ENCODE assay signal across 11 mouse cellular contexts in the genomic region with DNA sequence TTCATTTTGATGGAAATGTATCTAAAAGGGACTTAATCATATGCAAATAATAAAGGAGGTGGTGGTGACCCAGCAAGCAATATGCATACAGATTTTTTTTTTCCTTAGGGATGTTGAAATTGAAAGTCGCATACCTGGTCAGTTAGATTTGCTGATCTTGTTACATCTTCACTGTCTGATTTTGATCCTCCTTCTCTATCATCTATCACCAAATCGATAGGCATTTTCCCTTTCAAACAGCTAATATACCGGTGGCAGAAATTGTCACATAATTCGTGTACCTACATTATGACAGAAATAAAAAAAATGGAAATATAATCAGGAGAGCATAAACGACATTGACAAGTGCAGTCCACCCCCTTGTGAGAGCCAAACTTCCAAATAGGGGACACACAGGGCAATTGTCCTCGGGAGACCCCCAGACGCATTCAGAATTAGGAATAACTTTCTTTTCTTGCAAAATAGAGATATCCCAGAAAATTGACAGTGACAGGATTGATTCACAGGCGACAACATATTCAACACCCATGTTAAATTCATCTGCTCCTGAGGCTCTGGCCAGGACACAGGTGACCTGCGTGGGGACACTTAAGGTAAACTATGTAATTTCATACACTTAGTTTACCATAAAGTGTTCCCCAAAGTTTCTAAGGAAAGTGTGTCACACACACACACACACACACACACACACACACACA. TPM values are rescaled to one million over a fixed set of nuclear protein-coding genes. Genes with fewer than 3 reads are reported as not detected.
A peak's percentile ranks its signal among the peaks of the same experiment; 100 is the strongest.
DNase-seq lines count a peak whose midpoint lies in the region; ATAC-seq and TF ChIP-seq lines count a peak whose summit lies in the region.
"Had no signal": no experiment of that assay in that cellular context is flagged by ENCODE, and none has a peak within 500 bp of the region (broad histone marks: within the 10 kb centered on the region; RNA-seq: fewer than 3 reads in every experiment).

No protein-coding gene starts in this region.

- H3K4me3 ChIP-seq in heart, embryonic 14.5 days (ENCODE audit: control insufficient read depth in 1 of 2, insufficient read depth in 1 of 2, low read depth in 1 of 2, low read length in 2 of 2) = peak overlapping the region in 1 of 2 experiments; percentile 36; a peak in 1 of 4 replicates
- peak overlapping the region; percentile 0; the same call in 1 of the 2 replicates for H3K4me3 ChIP-seq in heart, embryonic 16.5 days (ENCODE audit: low read length)
- 0 out of 2 replicates have a peak overlapping the region, but pooled peaks have one; percentile 12 for H3K4me3 ChIP-seq in midbrain, embryonic 12.5 days
- no peak overlapping the region for H3K4me3 ChIP-seq in layer of hippocampus, adult 2 months

- H3K27me3 ChIP-seq in heart, embryonic 14.5 days (ENCODE audit: control insufficient read depth, insufficient read depth, low read length) = no peaks in the 10 kb centered on the region
- H3K27me3 ChIP-seq in heart, embryonic 16.5 days (ENCODE audit: control insufficient read depth, insufficient read depth, low read length) = no peaks in the 10 kb centered on the region
- H3K27me3 ChIP-seq in midbrain, embryonic 12.5 days = peaks cover 46% of the 10 kb centered on the region

- peak overlapping the region; percentile 99 for H3K9ac ChIP-seq in heart, embryonic 14.5 days (ENCODE audit: low read length)
- peak overlapping the region; percentile 73 for H3K9ac ChIP-seq in heart, embryonic 16.5 days (ENCODE audit: low read length)
- H3K9ac ChIP-seq in midbrain, embryonic 12.5 days (replicated peaks) = no peak overlapping the region
- H3K9ac ChIP-seq: liver, embryonic 14.5 days had no signal

- peak overlapping the region; percentile 96 for H3K4me2 ChIP-seq in heart, embryonic 14.5 days (ENCODE audit: low read length)
- H3K4me2 ChIP-seq in heart, embryonic 16.5 days (ENCODE audit: low read depth, low read length) = peak overlapping the region; percentile 89
- H3K4me2 ChIP-seq in midbrain, embryonic 12.5 days (replicated peaks) = peak overlapping the region; percentile 47; the same call in 1 of the 2 replicates

- no peaks in the 10 kb centered on the region for H3K9me3 ChIP-seq in heart, embryonic 14.5 days (ENCODE audit: control insufficient read depth, low read length)
- no peaks in the 10 kb centered on the region for H3K9me3 ChIP-seq in heart, embryonic 16.5 days (replicated peaks; ENCODE audit: control insufficient read depth, low read length)
- no peaks in the 10 kb centered on the region for H3K9me3 ChIP-seq in midbrain, embryonic 12.5 days

- WGBS in heart, embryonic 14.5 days = 34% methylated on average over 9 of the region's 9 CpGs
- WGBS in heart, embryonic 16.5 days = 45% methylated on average over 9 of the region's 9 CpGs
- 18% methylated on average over 9 of the region's 9 CpGs for WGBS in midbrain, embryonic 12.5 days

- TF ChIP-seq CTCF in layer of hippocampus, adult 2 months (conservative IDR thresholded peaks at IDR 0.05) = no peak

- ATAC-seq in heart, embryonic 14.5 days (ENCODE audit: insufficient number of reproducible peaks, insufficient read depth, low FRiP score, low read depth) = no peak
- no peak for ATAC-seq in heart, embryonic 16.5 days (replicated peaks; ENCODE audit: extremely low read depth, insufficient read depth, low FRiP score)
- no peak for ATAC-seq in midbrain, embryonic 12.5 days (ENCODE audit: low FRiP score, low read depth)
- no peak for ATAC-seq in cerebellum, adult (ENCODE audit: insufficient number of reproducible peaks, low FRiP score, low TSS enrichment)

- peaks cover 50% of the 10 kb centered on the region for H3K36me3 ChIP-seq in heart, embryonic 14.5 days (ENCODE audit: control insufficient read depth, insufficient read depth, low read length)
- H3K36me3 ChIP-seq in heart, embryonic 16.5 days (ENCODE audit: control insufficient read depth, insufficient read depth) = peaks cover 4% of the 10 kb centered on the region; the same call in 1 of the 2 replicates
- H3K36me3 ChIP-seq in midbrain, embryonic 12.5 days = no peaks in the 10 kb centered on the region

- peak overlapping the region in 1 of 2 experiments; percentile 93; a peak in 2 of 4 replicates for H3K27ac ChIP-seq in heart, embryonic 14.5 days (replicated peaks in 1 of 2; ENCODE audit: control insufficient read depth in 1 of 2, insufficient read depth in 1 of 2, low read depth in 2 of 2, low read length in 2 of 2)
- peak overlapping the region; percentile 87 for H3K27ac ChIP-seq in heart, embryonic 16.5 days (ENCODE audit: low read length)
- no peak overlapping the region for H3K27ac ChIP-seq in midbrain, embryonic 12.5 days (replicated peaks)
- H3K27ac ChIP-seq in layer of hippocampus, adult 2 months = no peak overlapping the region
- H3K27ac ChIP-seq: liver, embryonic 14.5 days had no signal

- DNase-seq in heart, postnatal 4 days = no peak
- peak; percentile 46 for DNase-seq in NIH3T3 (ENCODE audit: low read depth)
- no peak for DNase-seq in gastrocnemius, postnatal 4 days (ENCODE audit: low spot score in 2 of 2)
- DNase-seq in layer of hippocampus, adult 2 months (ENCODE audit: low spot score in 2 of 2) = no peak
- DNase-seq: cerebellum, adult 18-20 months; layer of hippocampus, postnatal 36 days had no signal

- peaks cover 30 to 54% of the 10 kb centered on the region in 2 experiments for H3K4me1 ChIP-seq in heart, embryonic 14.5 days (ENCODE audit: control insufficient read depth in 2 of 2, insufficient read depth in 2 of 2, low read length in 2 of 2)
- peaks cover 38% of the 10 kb centered on the region for H3K4me1 ChIP-seq in heart, embryonic 16.5 days (ENCODE audit: control insufficient read depth, insufficient read depth, low read length)
- peaks cover 71% of the 10 kb centered on the region for H3K4me1 ChIP-seq in midbrain, embryonic 12.5 days

RNA-seq across cellular contexts. Expression of a gene that starts 7.5 kb away (rescaled TPM):
- polyA plus RNA-seq in heart, embryonic 14.5 days (2014; fragmentation: Nextera tagmentation; extraction: Ambion mirVana) = 50.1 and 55.4 TPM in 2 replicates
- total RNA-seq in heart, postnatal 4 days (2021) = 10 to 100 TPM; 37.8 to 41.6 TPM
- polyA plus RNA-seq in heart, embryonic 16.5 days (2015; fragmentation: Nextera tagmentation; extraction: Ambion mirVana) = 59.8 and 61.6 TPM in 2 replicates
- polyA plus RNA-seq in midbrain, embryonic 12.5 days (2016; fragmentation: Nextera tagmentation; extraction: Ambion mirVana) = 40.5 and 44.8 TPM in 2 replicates
- 10 to 100 TPM; 11.8 to 13.3 TPM for total RNA-seq in gastrocnemius, postnatal 4 days (2021)
- total RNA-seq in layer of hippocampus, adult 2 months (2021) = 1 to 10 TPM; 1.8 to 1.9 TPM

Comparison
In these comparisons a context has a peak if more than half of its experiments do, and no peak if none do; other contexts are left out.
1. RNA of a gene that starts 7.5 kb away (total RNA-seq): 37.8 to 41.6 TPM in heart, postnatal 4 days and 11.8 to 13.3 TPM in gastrocnemius, postnatal 4 days; 1.8 to 1.9 TPM in layer of hippocampus, adult 2 months; every median in the first group is over 4 times any median in the second.
2. Peak in every context shown above with its lines, with median percentiles within 50 percentile points of each other: H3K4me2 ChIP-seq.